Mouse (Mus musculus) heart, embryonic 10.5 days (tissue): ENCODE measurements around the gene Serpinb9b. TPM values are rescaled to one million over a fixed set of nuclear protein-coding genes. Genes with fewer than 3 reads are reported as not detected.

Experiments used
- DNase-seq: peaks from one replicate; pipeline ENCODE4 v3.0.0-alpha.2; 2017; ENCODE audit warnings: low spot score
- H3K27ac ChIP-seq: fragments of 300-500 bp; sonication (generic); 2 replicates; pipeline ENCODE4 v1.5.1; 2016; ENCODE audit warnings: mild to moderate bottlenecking
- H3K27me3 ChIP-seq: fragments of 300-500 bp; sonication (generic); 2 replicates; pipeline ENCODE4 v1.6.1; 2016; ENCODE audit warnings: mild to moderate bottlenecking; ENCODE audit not compliant: poor library complexity, insufficient read depth, severe bottlenecking
- H3K36me3 ChIP-seq: fragments of 300-500 bp; sonication (generic); 2 replicates; pipeline ENCODE4 v1.6.1; 2016; ENCODE audit warnings: mild to moderate bottlenecking, moderate library complexity
- H3K4me1 ChIP-seq: fragments of 300-500 bp; sonication (generic); 2 replicates; pipeline ENCODE4 v1.6.1; 2016; ENCODE audit warnings: mild to moderate bottlenecking
- H3K4me3 ChIP-seq: fragments of 300-500 bp; sonication (generic); 2 replicates; pipeline ENCODE4 v1.5.1; 2016; ENCODE audit warnings: mild to moderate bottlenecking, moderate library complexity
- H3K9me3 ChIP-seq: fragments of 300-500 bp; sonication (generic); 2 replicates; pipeline ENCODE4 v1.6.1; 2016; ENCODE audit warnings: mild to moderate bottlenecking, moderate library complexity
- WGBS: fragments of 180-500 bp; shearing (Covaris S2); methylation state at CpG from one replicate; pipeline ENCODE4 v1.1.7; 2016; 5-methylcytosine and 5-hydroxymethylcytosine counted together
- polyA plus RNA-seq: library from polyadenylated mRNA; unstranded; fragments of >200 nt; fragmentation: Nextera tagmentation; extraction: Ambion mirVana; gene quantifications from 2 replicates; pipeline ENCODE4 v1.2.1, GENCODE M21; 2016

Serpinb9b gene
- polyA plus RNA-seq, 1 experiment from 2014 or later = 1.0 TPM

- no peak overlapping the region for H3K4me3 ChIP-seq
- 57% methylated on average over 3 of the region's 3 CpGs for WGBS
- no peak for DNase-seq
- H3K36me3 ChIP-seq = no peaks in the 10 kb centered on the region
- H3K9me3 ChIP-seq = peaks cover 6% of the 10 kb centered on the region; the same call in 1 of the 2 replicates
- no peak overlapping the region for H3K27ac ChIP-seq
- H3K27me3 ChIP-seq = no peaks in the 10 kb centered on the region
- H3K4me1 ChIP-seq = 0 out of 2 replicates have a peak, but pooled peaks cover 5% of the 10 kb centered on the region
Measured at GRCm38 (mm10) chr13:33089566-33089965, 62.4 kb downstream of the Serpinb9b start.

GRCm38 (mm10) chr13:33090546-33090945 is 63.3 kb downstream of the Serpinb9b start:
- no peak overlapping the region for H3K4me3 ChIP-seq
- 52% methylated on average over 1 of the region's 1 CpGs for WGBS
- H3K27ac ChIP-seq = no peak overlapping the region
- no peak for DNase-seq
- H3K36me3 ChIP-seq = no peaks in the 10 kb centered on the region
- no peaks in the 10 kb centered on the region for H3K27me3 ChIP-seq
- H3K4me1 ChIP-seq = 0 out of 2 replicates have a peak, but pooled peaks cover 2% of the 10 kb centered on the region
- H3K9me3 ChIP-seq = peaks cover 6% of the 10 kb centered on the region; the same call in 1 of the 2 replicates

GRCm38 (mm10) chr13:33091306-33091705 is 64.1 kb downstream of the Serpinb9b start:
- WGBS = 70% methylated on average over 1 of the region's 1 CpGs
- Histone ChIP-seq H3K27me3 (no peaks in the 10 kb centered on the region), H3K4me3 (no peak overlapping the region), H3K36me3 (no peaks in the 10 kb centered on the region), H3K9me3 (peaks cover 6% of the 10 kb centered on the region; the same call in 1 of the 2 replicates), H3K27ac (no peak overlapping the region), H3K4me1 (no peaks in the 10 kb centered on the region)
- DNase-seq = no peak

Other genes starting within 250 kb of the Serpinb9b start
- 0.07 TPM in 1 of 2 replicates, not detected in the other for gene Mylk4, start 243.5 kb upstream of the Serpinb9b start, polyA plus RNA-seq
- 20.6 and 30.0 TPM in 2 replicates for gene Wrnip1, start 225.4 kb upstream of the Serpinb9b start, polyA plus RNA-seq
- gene D930007J09Rik, start 224.6 kb upstream of the Serpinb9b start, polyA plus RNA-seq = not detected in 2 replicates
- gene Serpinb1a, start 176.2 kb upstream of the Serpinb9b start, polyA plus RNA-seq = 2.3 and 2.6 TPM in 2 replicates
- gene Serpinb1c, start 129.2 kb upstream of the Serpinb9b start, polyA plus RNA-seq = not detected in 2 replicates
- gene Serpinb6b, start 62.2 kb upstream of the Serpinb9b start, polyA plus RNA-seq = 11.1 and 16.2 TPM in 2 replicates
- 4.2 and 4.4 TPM in 2 replicates for gene Serpinb9, start 24.2 kb upstream of the Serpinb9b start, polyA plus RNA-seq
- not detected in 2 replicates for gene Serpinb1b, start 51.2 kb downstream of the Serpinb9b start, polyA plus RNA-seq
- not detected in 2 replicates for gene Serpinb9c, start 132.3 kb downstream of the Serpinb9b start, polyA plus RNA-seq
- gene Serpinb9d, start 165.5 kb downstream of the Serpinb9b start, polyA plus RNA-seq = not detected in 2 replicates
- not detected in 2 replicates for gene Serpinb9e, start 222.2 kb downstream of the Serpinb9b start, polyA plus RNA-seq